Comparison of ENCODE assay signal across 17 mouse cellular contexts in genomic region chr5:125122546-125122945, GRCm38 (mm10). TPM values are rescaled to one million over a fixed set of nuclear protein-coding genes. Genes with fewer than 3 reads are reported as not detected.
A peak's percentile ranks its signal among the peaks of the same experiment; 100 is the strongest.
DNase-seq lines count a peak whose midpoint lies in the region; ATAC-seq and TF ChIP-seq lines count a peak whose summit lies in the region.
"Had no signal": no experiment of that assay in that cellular context is flagged by ENCODE, and none has a peak within 500 bp of the region (broad histone marks: within the 10 kb centered on the region; RNA-seq: fewer than 3 reads in every experiment).

No protein-coding gene starts in this region.

- H3K9ac ChIP-seq in kidney, postnatal 0 days (ENCODE audit: low read depth, low read length) = no peak overlapping the region
- H3K9ac ChIP-seq in midbrain, embryonic 11.5 days (ENCODE audit: low read length) = no peak overlapping the region
- no peak overlapping the region for H3K9ac ChIP-seq in ES-E14 (ENCODE audit: insufficient read depth, low read depth, low read length, poor library complexity, severe bottlenecking)
- H3K9ac ChIP-seq: embryonic facial prominence, embryonic 12.5 days; liver, embryonic 13.5 days had no signal

- peaks cover 22% of the 10 kb centered on the region for H3K4me1 ChIP-seq in kidney, postnatal 0 days (replicated peaks; ENCODE audit: insufficient read depth, low read length)
- H3K4me1 ChIP-seq in midbrain, embryonic 10.5 days = peaks cover 42% of the 10 kb centered on the region
- peaks cover 6% of the 10 kb centered on the region for H3K4me1 ChIP-seq in midbrain, embryonic 11.5 days (ENCODE audit: control insufficient read depth, insufficient read depth, low read length)
- peaks cover 0 to 13% of the 10 kb centered on the region in 2 experiments; a peak in 1 of 4 replicates for H3K4me1 ChIP-seq in ES-E14 (ENCODE audit: control insufficient read depth in 2 of 2, insufficient read depth in 2 of 2, low read length in 2 of 2, poor library complexity in 1 of 2)
- peaks cover 5% of the 10 kb centered on the region; the same call in 1 of the 2 replicates for H3K4me1 ChIP-seq in bone marrow macrophage, adult 2 months (ENCODE audit: control insufficient read depth, insufficient read depth, low read length)

- no peak for ATAC-seq in kidney, postnatal 0 days (replicated peaks; ENCODE audit: low FRiP score, low read depth)
- no peak for ATAC-seq in midbrain, embryonic 11.5 days (ENCODE audit: low FRiP score)

- H3K27me3 ChIP-seq in kidney, postnatal 0 days (ENCODE audit: insufficient read depth, low read length) = no peaks in the 10 kb centered on the region
- no peaks in the 10 kb centered on the region for H3K27me3 ChIP-seq in midbrain, embryonic 10.5 days (ENCODE audit: low read depth, poor library complexity, severe bottlenecking)
- no peaks in the 10 kb centered on the region for H3K27me3 ChIP-seq in midbrain, embryonic 11.5 days (ENCODE audit: control insufficient read depth, insufficient read depth, low read length)
- H3K27me3 ChIP-seq: embryonic facial prominence, embryonic 12.5 days; liver, embryonic 13.5 days had no signal

- 0 out of 2 replicates have a peak, but pooled peaks have one; percentile 23 for TF ChIP-seq CTCF in kidney, postnatal 0 days (IDR thresholded peaks at IDR 0.05; ENCODE audit: low read depth)
- peak; percentile 35; the same call in 1 of the 2 replicates for TF ChIP-seq CTCF in bone marrow macrophage, adult 2 months (IDR thresholded peaks at IDR 0.05; ENCODE audit: low read depth, low read length)

- TF ChIP-seq POLR2A in bone marrow macrophage, adult 2 months (IDR thresholded peaks at IDR 0.05; ENCODE audit: borderline replicate concordance, low read depth, low read length) = no peak

- in situ Hi-C loops in ES-E14 (cut with MboI; ENCODE audit: low sequenced_read_pairs in 2 of 2, unreplicated experiment in 2 of 2) = no loop called here

- DNase-seq in kidney, postnatal 0 days (ENCODE audit: low spot score) = no peak
- no peak for DNase-seq in kidney, adult 8-10 months
- DNase-seq in midbrain, embryonic 10.5 days (ENCODE audit: low spot score) = no peak
- no peak for DNase-seq in midbrain, embryonic 11.5 days (ENCODE audit: low spot score, missing footprints)
- no peak for DNase-seq in ES-E14 (ENCODE audit: low read depth, low spot score)
- no peak for DNase-seq in embryo, embryonic 11 days
- no peak for DNase-seq in cerebellum, postnatal 36 days
- DNase-seq: adrenal gland, adult 8-10 months; cerebellum, adult 11 months; layer of hippocampus, postnatal 36 days; liver, embryonic 13.5 days; right cerebral cortex, adult 18-20 months; thymus, adult 18-20 months had no signal

- no peak overlapping the region for H3K4me3 ChIP-seq in kidney, postnatal 0 days (replicated peaks; ENCODE audit: low read depth, low read length)
- H3K4me3 ChIP-seq in midbrain, embryonic 10.5 days = no peak overlapping the region
- no peak overlapping the region for H3K4me3 ChIP-seq in midbrain, embryonic 11.5 days (ENCODE audit: low read depth, low read length)
- H3K4me3 ChIP-seq in ES-E14 (ENCODE audit: insufficient read depth in 1 of 2, low read depth in 1 of 2, low read length in 2 of 2, poor library complexity in 1 of 2, severe bottlenecking in 1 of 2) = no peak overlapping the region
- H3K4me3 ChIP-seq in bone marrow macrophage, adult 2 months (ENCODE audit: insufficient read depth, low read length) = no peak overlapping the region
- H3K4me3 ChIP-seq: embryonic facial prominence, embryonic 12.5 days; liver, embryonic 13.5 days had no signal

- H3K9me3 ChIP-seq in kidney, postnatal 0 days (replicated peaks; ENCODE audit: low read length) = no peaks in the 10 kb centered on the region
- H3K9me3 ChIP-seq in midbrain, embryonic 10.5 days (replicated peaks) = no peaks in the 10 kb centered on the region
- no peaks in the 10 kb centered on the region for H3K9me3 ChIP-seq in midbrain, embryonic 11.5 days (ENCODE audit: control insufficient read depth, low read length)
- H3K9me3 ChIP-seq in ES-E14 (ENCODE audit: control insufficient read depth, insufficient read depth, low read depth, low read length) = no peaks in the 10 kb centered on the region
- H3K9me3 ChIP-seq: liver, embryonic 13.5 days had no signal

- 85% methylated on average over 7 of the region's 7 CpGs for WGBS in kidney, postnatal 0 days
- WGBS in midbrain, embryonic 10.5 days = 79% methylated on average over 7 of the region's 7 CpGs
- WGBS in midbrain, embryonic 11.5 days = 86% methylated on average over 7 of the region's 7 CpGs

- H3K27ac ChIP-seq in kidney, postnatal 0 days = no peak overlapping the region
- peak overlapping the region; percentile 50 for H3K27ac ChIP-seq in midbrain, embryonic 10.5 days (replicated peaks)
- no peak overlapping the region for H3K27ac ChIP-seq in midbrain, embryonic 11.5 days (ENCODE audit: low read depth, low read length)
- H3K27ac ChIP-seq in ES-E14 (ENCODE audit: insufficient read depth, low read depth, low read length, poor library complexity, severe bottlenecking) = no peak overlapping the region
- H3K27ac ChIP-seq in bone marrow macrophage, adult 2 months (ENCODE audit: insufficient read depth, low read depth, low read length) = no peak overlapping the region
- H3K27ac ChIP-seq: embryonic facial prominence, embryonic 12.5 days; liver, embryonic 13.5 days; macrophage had no signal

- H3K36me3 ChIP-seq in kidney, postnatal 0 days (ENCODE audit: insufficient read depth, low read length) = peaks cover 18% of the 10 kb centered on the region
- peaks cover 67% of the 10 kb centered on the region for H3K36me3 ChIP-seq in midbrain, embryonic 10.5 days
- peaks cover 14% of the 10 kb centered on the region for H3K36me3 ChIP-seq in midbrain, embryonic 11.5 days (ENCODE audit: control insufficient read depth, insufficient read depth, low read length)
- H3K36me3 ChIP-seq in ES-E14 (ENCODE audit: control insufficient read depth, insufficient read depth, low read length, poor library complexity, severe bottlenecking) = peaks cover 18% of the 10 kb centered on the region; the same call in 1 of the 2 replicates

- H3K4me2 ChIP-seq in kidney, postnatal 0 days (ENCODE audit: low read length) = no peak overlapping the region
- H3K4me2 ChIP-seq in midbrain, embryonic 11.5 days = no peak overlapping the region
- H3K4me2 ChIP-seq: embryonic facial prominence, embryonic 12.5 days; heart, embryonic 11.5 days; liver, embryonic 13.5 days had no signal

TF ChIP-seq in ES-E14, 5 proteins besides CTCF, POLR2A, EP300 and RAD21:
- TF ChIP-seq ZNF384 (IDR thresholded peaks at IDR 0.05; ENCODE audit: low read depth, low read length) (peak; percentile 79), HCFC1 (IDR thresholded peaks at IDR 0.05; ENCODE audit: borderline replicate concordance, insufficient read depth, low read length) (no peak), MAFK (IDR thresholded peaks at IDR 0.05; ENCODE audit: insufficient read depth, low read depth, low read length) (no peak), CHD2 (IDR thresholded peaks at IDR 0.05; ENCODE audit: low read depth, low read length) (no peak), ZC3H11A (IDR thresholded peaks at IDR 0.05; ENCODE audit: borderline replicate concordance, low read depth, low read length) (no peak)
TF ChIP-seq in ES-E14: peak in this region for 1.

RNA-seq across cellular contexts. Expression of gene Ncor2, which starts 56.5 kb away (rescaled TPM):
- 14.6 and 15.5 TPM in 2 replicates for polyA plus RNA-seq in kidney, postnatal 0 days (2015; fragmentation: Nextera tagmentation; extraction: Ambion mirVana)
- polyA plus RNA-seq in midbrain, embryonic 10.5 days (2016; fragmentation: Nextera tagmentation; extraction: Ambion mirVana) = 16.2 and 19.1 TPM in 2 replicates
- 13.4 and 14.7 TPM in 2 replicates for polyA plus RNA-seq in midbrain, embryonic 11.5 days (2014; fragmentation: Nextera tagmentation; extraction: Ambion mirVana)
- 19.8 and 19.9 TPM in 2 replicates for total RNA-seq in ES-E14 (2012; rRNA removed)
- polyA plus RNA-seq in bone marrow macrophage, adult 2 months (2012; ENCODE audit: insufficient read depth, insufficient read length, missing spikeins) = 61.5 and 71.5 TPM in 2 replicates
